Mouse (Mus musculus) neural tube, embryonic 13.5 days (tissue): ENCODE results near the gene Dock1. TPM values are rescaled to one million over a fixed set of nuclear protein-coding genes. Genes with fewer than 3 reads are reported as not detected.

Experiments used
- ATAC-seq: fragments of 200-750 bp; cut with Nextera tagmentation; 2 replicates; pipeline ENCODE4 v1.8.0; 2017; ENCODE audit warnings: low read depth, mild to moderate bottlenecking, moderate TSS enrichment, moderate library complexity
- H3K27ac ChIP-seq: fragments of 300-500 bp; sonication (generic); replicated peaks from 2 replicates; pipeline ENCODE4 v1.5.1; 2015; ENCODE audit warnings: moderate library complexity, mild to moderate bottlenecking, inconsistent platforms
- H3K27me3 ChIP-seq: fragments of 300-500 bp; sonication (generic); 2 replicates; pipeline ENCODE4 v1.6.1; 2015; ENCODE audit warnings: mild to moderate bottlenecking, inconsistent platforms
- H3K36me3 ChIP-seq: fragments of 300-500 bp; sonication (generic); 2 replicates; pipeline ENCODE4 v1.6.1; 2015; ENCODE audit warnings: mild to moderate bottlenecking, inconsistent platforms
- H3K4me1 ChIP-seq: fragments of 300-500 bp; sonication (generic); replicated peaks from 2 replicates; pipeline ENCODE4 v1.6.1; 2015; ENCODE audit warnings: inconsistent platforms
- H3K4me2 ChIP-seq: fragments of 300-500 bp; sonication (generic); 2 replicates; pipeline ENCODE4 v1.6.1; 2015; ENCODE audit warnings: inconsistent platforms, mild to moderate bottlenecking, moderate library complexity
- H3K4me3 ChIP-seq: fragments of 300-500 bp; sonication (generic); 2 replicates; pipeline ENCODE4 v1.5.1; 2015; ENCODE audit warnings: mild to moderate bottlenecking, inconsistent platforms
- H3K9ac ChIP-seq: fragments of 300-500 bp; sonication (generic); 2 replicates; pipeline ENCODE4 v1.6.1; 2015; ENCODE audit warnings: moderate library complexity, mild to moderate bottlenecking, inconsistent platforms
- H3K9me3 ChIP-seq: fragments of 300-500 bp; sonication (generic); 2 replicates; pipeline ENCODE4 v1.6.1; 2016; ENCODE audit warnings: inconsistent platforms
- WGBS: fragments of 180-500 bp; shearing (Covaris S2); methylation state at CpG from one replicate; pipeline ENCODE4 v1.1.7; 2015; 5-methylcytosine and 5-hydroxymethylcytosine counted together
- polyA plus RNA-seq: library from polyadenylated mRNA; unstranded; fragments of >200 nt; fragmentation: Nextera tagmentation; extraction: Ambion mirVana; gene quantifications from 2 replicates; pipeline ENCODE4 v1.2.1, GENCODE M21; 2015

Dock1 gene
- polyA plus RNA-seq, 1 experiment from 2014 or later: 7.4 TPM

DNA sequence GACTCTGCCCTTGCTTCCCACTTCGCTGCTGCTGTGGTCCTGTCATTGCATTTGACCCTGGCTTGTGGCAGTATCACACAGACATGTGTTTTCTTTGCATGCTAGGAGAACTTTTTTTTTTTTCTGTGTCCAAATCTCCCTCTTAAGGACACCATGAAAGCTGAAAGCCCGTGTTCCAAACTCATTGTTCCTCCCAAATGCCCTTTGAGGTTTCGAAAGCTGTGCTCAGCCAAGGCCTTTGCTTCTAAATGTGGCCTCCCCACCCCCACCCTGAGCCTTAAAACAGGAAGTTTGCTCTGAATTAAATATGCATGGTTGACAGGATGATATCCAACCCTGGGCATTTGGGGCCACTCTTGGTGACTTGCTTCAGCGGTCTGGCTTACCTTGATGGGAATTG, 27.0 kb downstream of the Dock1 start:
- H3K4me2 ChIP-seq: no peak overlapping the region

DNA sequence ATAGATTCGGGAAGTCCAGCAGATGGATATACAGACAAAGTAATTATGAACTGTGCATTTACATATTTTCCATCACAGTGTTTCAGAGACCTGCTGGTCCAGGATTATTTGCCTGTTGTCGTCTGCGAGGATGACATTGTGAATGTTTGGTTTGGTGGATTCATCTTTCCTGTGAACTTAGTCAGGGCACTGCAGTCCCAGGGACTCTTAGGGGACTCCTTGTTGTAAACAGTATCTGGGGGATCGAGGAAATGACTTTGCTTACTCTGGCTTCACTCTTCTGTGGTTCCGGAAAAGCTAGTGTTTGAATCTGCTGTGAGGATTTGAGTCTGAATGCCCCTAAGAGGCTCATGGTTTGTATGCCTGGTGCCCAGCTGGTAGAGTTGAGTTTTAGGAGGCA, 27.8 kb downstream of the Dock1 start:
- Histone ChIP-seq H3K4me2 (no peak overlapping the region), H3K4me3 (no peak overlapping the region), H3K4me1 (peaks cover 18% of the 10 kb centered on the region; the same call in 1 of the 2 replicates), H3K9me3 (no peaks in the 10 kb centered on the region), H3K9ac (no peak overlapping the region), H3K27me3 (no peaks in the 10 kb centered on the region), H3K36me3 (no peaks in the 10 kb centered on the region), H3K27ac (no peak overlapping the region)
- no peak for ATAC-seq
- WGBS: 68% methylated on average over 5 of the region's 5 CpGs

More for the DNA sequence above, 27.0 kb downstream of the Dock1 start:
- Histone ChIP-seq H3K9ac (no peak overlapping the region), H3K36me3 (no peaks in the 10 kb centered on the region), H3K27ac (no peak overlapping the region), H3K27me3 (no peaks in the 10 kb centered on the region), H3K4me3 (no peak overlapping the region), H3K4me1 (peaks cover 18% of the 10 kb centered on the region; the same call in 1 of the 2 replicates), H3K9me3 (no peaks in the 10 kb centered on the region)
- WGBS: 77% methylated on average over 4 of the region's 4 CpGs
- no peak for ATAC-seq

DNA sequence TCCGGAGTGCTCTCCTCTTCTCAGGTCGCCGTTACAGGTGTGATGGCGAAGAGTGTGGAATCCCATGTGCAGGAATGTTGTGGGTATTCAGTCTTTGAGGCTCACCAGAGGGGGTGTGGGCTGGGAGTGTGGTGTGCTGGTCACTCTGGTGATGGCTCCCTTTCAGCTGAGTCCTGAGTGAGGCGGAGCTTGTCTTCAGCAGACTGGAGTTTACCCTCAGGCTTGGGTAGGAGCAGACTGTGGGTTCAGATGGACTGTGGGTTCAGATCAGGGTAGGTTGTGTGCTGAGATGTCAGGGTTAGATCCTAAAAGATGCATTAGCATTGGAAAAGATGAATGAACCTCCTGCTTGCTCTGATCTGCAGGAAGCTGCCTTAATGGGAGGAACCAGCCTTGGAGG, 29.5 kb downstream of the Dock1 start:
- H3K4me1 ChIP-seq: peaks cover 18% of the 10 kb centered on the region; the same call in 1 of the 2 replicates
- H3K27ac ChIP-seq: no peak overlapping the region
- WGBS: 81% methylated on average over 5 of the region's 5 CpGs
- no peaks in the 10 kb centered on the region for H3K27me3 ChIP-seq
- H3K9ac ChIP-seq: no peak overlapping the region
- no peak overlapping the region for H3K4me3 ChIP-seq
- no peak for ATAC-seq
- no peaks in the 10 kb centered on the region for H3K36me3 ChIP-seq
- H3K4me2 ChIP-seq: no peak overlapping the region
- H3K9me3 ChIP-seq: no peaks in the 10 kb centered on the region

DNA sequence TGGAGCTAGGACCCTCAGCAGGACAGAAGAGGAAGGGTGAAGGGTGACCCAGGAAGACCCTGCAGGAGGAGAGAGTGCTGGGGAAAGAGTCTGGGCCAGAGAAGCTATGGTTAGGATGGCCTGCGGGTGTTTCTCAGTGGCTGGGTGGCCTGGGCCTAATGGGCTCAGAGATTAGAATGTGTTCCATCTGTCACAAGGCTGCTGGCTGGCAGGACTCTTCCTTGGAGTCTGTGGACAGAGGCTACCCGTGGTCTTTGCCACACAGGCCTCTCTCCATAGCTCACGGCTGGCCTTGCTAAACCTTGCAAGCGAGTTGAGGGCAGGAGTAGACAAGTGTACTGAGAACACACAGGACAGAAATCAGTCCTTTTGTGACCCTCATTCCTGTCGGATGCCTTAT, 32.0 kb downstream of the Dock1 start:
- Histone ChIP-seq H3K36me3 (no peaks in the 10 kb centered on the region), H3K4me1 (peaks cover 23% of the 10 kb centered on the region; the same call in 1 of the 2 replicates), H3K9ac (no peak overlapping the region), H3K4me3 (no peak overlapping the region), H3K27ac (no peak overlapping the region), H3K9me3 (no peaks in the 10 kb centered on the region), H3K27me3 (no peaks in the 10 kb centered on the region), H3K4me2 (no peak overlapping the region)
- ATAC-seq: no peak
- WGBS: 84% methylated on average over 5 of the region's 5 CpGs

- no peak for ATAC-seq
- H3K27me3 ChIP-seq: no peaks in the 10 kb centered on the region
- H3K4me2 ChIP-seq: no peak overlapping the region
- 90% methylated on average over 2 of the region's 2 CpGs for WGBS
- no peak overlapping the region for H3K4me3 ChIP-seq
- H3K4me1 ChIP-seq: peaks cover 17% of the 10 kb centered on the region; the same call in 1 of the 2 replicates
- no peaks in the 10 kb centered on the region for H3K9me3 ChIP-seq
- no peaks in the 10 kb centered on the region for H3K36me3 ChIP-seq
- no peak overlapping the region for H3K9ac ChIP-seq
- no peak overlapping the region for H3K27ac ChIP-seq
Measured at GRCm38 (mm10) chr7:134703704-134704103, 33.2 kb downstream of the Dock1 start.

- no peaks in the 10 kb centered on the region for H3K27me3 ChIP-seq
- peak overlapping the region; percentile 63; the same call in 1 of the 2 replicates for H3K27ac ChIP-seq
- H3K9ac ChIP-seq: no peak overlapping the region
- peak; percentile 88 for ATAC-seq
- peaks cover 19% of the 10 kb centered on the region for H3K4me1 ChIP-seq
- no peaks in the 10 kb centered on the region for H3K9me3 ChIP-seq
- H3K4me2 ChIP-seq: no peak overlapping the region
- no peaks in the 10 kb centered on the region for H3K36me3 ChIP-seq
- 32% methylated on average over 5 of the region's 5 CpGs for WGBS
- no peak overlapping the region for H3K4me3 ChIP-seq
Measured at GRCm38 (mm10) chr7:134709226-134709853, 38.9 kb downstream of the Dock1 start.

DNA sequence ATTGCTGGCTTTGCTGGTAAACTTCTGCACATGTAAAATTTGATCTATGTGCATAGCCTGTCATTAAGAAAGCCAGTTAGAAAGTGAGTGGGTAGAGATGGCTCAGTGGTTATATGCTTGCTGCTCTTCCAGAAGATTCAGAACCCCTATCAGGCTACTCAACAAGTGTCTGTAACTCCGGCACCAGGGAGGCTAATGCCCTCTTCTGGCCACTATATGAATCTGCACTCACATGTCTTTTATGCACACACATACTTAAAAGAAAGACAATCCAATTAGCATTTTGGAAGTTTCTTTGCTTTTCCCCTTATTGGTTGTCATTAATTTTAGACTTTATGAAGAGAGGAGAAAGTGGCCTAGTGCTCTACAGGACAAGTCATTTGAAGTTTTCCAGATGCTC, 41.1 kb downstream of the Dock1 start:
- H3K9me3 ChIP-seq: no peaks in the 10 kb centered on the region
- H3K27ac ChIP-seq: no peak overlapping the region
- H3K4me1 ChIP-seq: peaks cover 11% of the 10 kb centered on the region
- 97% methylated on average over 1 of the region's 1 CpGs for WGBS
- no peak overlapping the region for H3K4me2 ChIP-seq
- ATAC-seq: no peak
- H3K4me3 ChIP-seq: no peak overlapping the region
- no peaks in the 10 kb centered on the region for H3K36me3 ChIP-seq
- no peaks in the 10 kb centered on the region for H3K27me3 ChIP-seq
- H3K9ac ChIP-seq: no peak overlapping the region

DNA sequence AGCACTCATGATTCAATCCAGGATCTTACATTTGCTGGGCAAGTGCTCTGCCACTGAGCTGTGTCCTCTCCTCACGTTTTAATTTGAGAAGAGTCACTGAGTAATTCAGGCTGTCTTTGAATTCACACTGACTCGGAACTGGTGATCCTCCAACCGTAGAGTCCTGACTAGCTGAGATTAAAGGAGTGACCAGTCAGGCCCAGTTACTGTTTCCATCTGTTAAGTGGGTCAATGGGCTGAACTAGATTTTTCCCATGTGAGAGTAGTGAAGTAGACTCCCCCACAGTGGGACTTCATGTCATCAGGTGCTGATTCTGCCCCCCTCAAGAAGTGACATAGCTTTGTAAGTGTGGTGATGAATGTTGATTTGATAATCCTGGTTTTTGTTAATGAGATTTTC, 49.0 kb downstream of the Dock1 start:
- 89% methylated on average over 3 of the region's 3 CpGs for WGBS
- Histone ChIP-seq H3K4me3 (no peak overlapping the region), H3K27me3 (no peaks in the 10 kb centered on the region), H3K27ac (no peak overlapping the region), H3K36me3 (no peaks in the 10 kb centered on the region), H3K9ac (no peak overlapping the region), H3K9me3 (no peaks in the 10 kb centered on the region), H3K4me1 (peaks cover 2% of the 10 kb centered on the region; the same call in 1 of the 2 replicates), H3K4me2 (no peak overlapping the region)
- no peak for ATAC-seq

- Histone ChIP-seq H3K27me3 (no peaks in the 10 kb centered on the region), H3K36me3 (no peaks in the 10 kb centered on the region), H3K4me1 (peaks cover 16% of the 10 kb centered on the region; the same call in 1 of the 2 replicates), H3K4me2 (no peak overlapping the region), H3K27ac (no peak overlapping the region), H3K4me3 (no peak overlapping the region), H3K9me3 (no peaks in the 10 kb centered on the region), H3K9ac (no peak overlapping the region)
- ATAC-seq: no peak
- WGBS: 95% methylated on average over 7 of the region's 7 CpGs
Measured at GRCm38 (mm10) chr7:134722361-134722760, 51.9 kb downstream of the Dock1 start.

GRCm38 (mm10) chr7:134722955-134723354, 52.5 kb downstream of the Dock1 start:
- no peaks in the 10 kb centered on the region for H3K9me3 ChIP-seq
- no peaks in the 10 kb centered on the region for H3K27me3 ChIP-seq
- H3K9ac ChIP-seq: no peak overlapping the region
- H3K4me1 ChIP-seq: peaks cover 16% of the 10 kb centered on the region; the same call in 1 of the 2 replicates
- WGBS: 79% methylated on average over 9 of the region's 9 CpGs
- ATAC-seq: no peak
- no peak overlapping the region for H3K27ac ChIP-seq
- no peak overlapping the region for H3K4me3 ChIP-seq
- H3K4me2 ChIP-seq: no peak overlapping the region
- H3K36me3 ChIP-seq: no peaks in the 10 kb centered on the region

- Histone ChIP-seq H3K27ac (no peak overlapping the region), H3K4me2 (no peak overlapping the region), H3K36me3 (no peaks in the 10 kb centered on the region), H3K4me3 (no peak overlapping the region), H3K9me3 (no peaks in the 10 kb centered on the region), H3K4me1 (peaks cover 16% of the 10 kb centered on the region; the same call in 1 of the 2 replicates), H3K27me3 (no peaks in the 10 kb centered on the region), H3K9ac (no peak overlapping the region)
- 90% methylated on average over 5 of the region's 5 CpGs for WGBS
- no peak for ATAC-seq
Measured at GRCm38 (mm10) chr7:134723509-134723908, 53.1 kb downstream of the Dock1 start.

- Histone ChIP-seq H3K36me3 (no peaks in the 10 kb centered on the region), H3K9me3 (no peaks in the 10 kb centered on the region), H3K4me1 (peaks cover 16% of the 10 kb centered on the region; the same call in 1 of the 2 replicates), H3K4me3 (no peak overlapping the region), H3K27me3 (no peaks in the 10 kb centered on the region), H3K9ac (no peak overlapping the region), H3K4me2 (peak overlapping the region; percentile 13; the same call in 1 of the 2 replicates), H3K27ac (no peak overlapping the region)
- 6% methylated on average over 7 of the region's 7 CpGs for WGBS
- ATAC-seq: no peak
Measured at GRCm38 (mm10) chr7:134724841-134725240, 54.4 kb downstream of the Dock1 start.
